Mouse (Mus musculus) CD4-positive, CD25-positive, alpha-beta regulatory T cell, adult 2 months (primary cell): ENCODE measurements around the gene Cyld.

Experiments
- DNase-seq: peaks from one replicate; pipeline ENCODE4 v3.0.0-alpha.2; 2012; ENCODE audit warnings: low read depth, low spot score

Gene Cyld

GRCm38 (mm10) chr8:88792691-88793323, 96.0 kb downstream of the Cyld start:
- no peak for DNase-seq

DNA sequence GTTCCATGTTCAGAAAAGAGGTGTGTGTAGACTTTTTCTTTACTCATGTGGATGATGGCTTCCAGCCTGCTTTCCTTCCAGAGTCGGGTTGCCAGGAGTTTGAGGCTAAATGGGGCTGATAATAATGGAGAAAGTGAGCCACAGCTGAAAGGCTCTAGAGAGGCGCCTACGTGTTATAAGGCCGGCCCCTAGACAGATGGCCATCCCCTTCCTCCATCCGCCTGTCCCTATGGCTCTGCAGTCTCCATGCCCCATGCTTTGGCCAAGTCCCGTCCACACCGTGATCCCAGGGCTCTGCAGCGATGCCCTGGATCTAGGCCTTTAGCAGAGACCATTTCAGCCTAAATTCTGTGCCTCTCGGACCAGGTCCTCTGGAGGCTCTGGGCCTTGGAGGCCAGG, 96.5 kb downstream of the Cyld start:
- no peak for DNase-seq

DNA sequence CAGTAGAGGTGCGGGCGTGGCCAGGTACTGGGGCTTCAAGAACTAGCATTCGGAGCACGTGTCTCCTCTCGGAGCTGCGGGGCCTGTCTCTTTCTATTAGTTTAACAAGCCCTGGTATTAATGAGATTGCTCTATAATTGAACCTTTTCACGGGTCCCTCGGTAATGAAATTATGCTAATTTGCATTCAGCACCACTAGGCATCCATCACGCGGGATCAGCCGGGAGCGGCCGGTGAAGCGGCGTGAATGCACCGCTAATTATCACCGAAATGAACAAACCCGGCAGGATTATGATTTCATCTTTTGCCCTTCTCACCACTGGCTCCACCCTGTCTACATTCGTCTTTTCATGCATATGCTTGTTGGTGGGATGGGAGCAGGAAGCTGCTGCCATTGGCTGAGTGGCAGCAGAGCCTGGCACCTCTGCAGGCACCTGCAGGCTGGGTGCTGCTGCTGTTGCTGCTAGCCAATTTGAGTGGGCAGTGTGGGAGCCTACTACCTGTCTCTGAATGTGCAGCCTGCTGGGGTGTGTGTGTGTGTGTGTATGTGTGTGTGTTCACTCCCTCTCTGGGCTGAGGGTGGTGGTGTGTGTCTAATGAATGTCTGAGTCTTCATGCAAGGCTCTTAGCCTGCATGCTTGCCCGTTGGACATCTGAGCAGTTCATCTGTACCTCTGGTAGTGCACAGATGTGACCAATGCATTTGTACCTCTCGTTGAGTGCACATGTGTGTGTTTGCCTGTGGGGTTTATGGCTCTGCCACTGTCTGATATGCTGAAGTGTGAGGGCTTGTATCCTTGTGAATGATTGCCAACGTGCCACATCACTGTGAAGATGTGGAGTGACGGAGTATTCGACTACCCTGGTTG, 97.2 kb downstream of the Cyld start:
- DNase-seq = no peak

- DNase-seq = no peak
These were observed 97.7 kb downstream of the Cyld start for GRCm38 (mm10) chr8:88794615-88794907.

- no peak for DNase-seq
These were observed 99.1 kb downstream of the Cyld start for GRCm38 (mm10) chr8:88795896-88796295.

DNA sequence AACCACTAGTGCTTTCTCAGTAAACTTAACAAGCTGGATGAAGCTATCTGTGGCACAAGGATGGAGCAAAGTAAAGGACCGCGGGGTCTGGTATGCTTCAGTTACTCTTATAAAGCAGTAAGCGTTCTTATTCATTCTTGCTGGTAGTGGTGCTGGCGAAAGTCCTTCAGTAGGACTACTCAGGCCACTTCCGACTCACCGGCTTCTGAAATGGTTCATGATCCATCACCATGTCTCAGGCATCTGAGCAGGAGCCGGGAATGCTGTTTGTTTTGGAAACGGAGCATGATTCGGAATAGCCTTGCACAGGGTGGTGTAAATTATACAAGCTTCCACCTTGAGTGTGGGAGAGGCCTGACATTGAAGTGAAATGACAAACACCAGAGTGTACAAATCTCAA, 99.8 kb downstream of the Cyld start:
- no peak for DNase-seq
